Mouse (Mus musculus): ENCODE measurements at regions not wholly inside any gene's neighbourhood (a gene's known extent, or its start where the extent isn't known, plus 50 kb on each side); places are given as distances from the start of the nearest gene placed in this dataset.

- intact Hi-C loops (cut with DNase I), result no loop called here
- no peak for TF ChIP-seq CTCF (IDR thresholded peaks at IDR 0.05)
- Histone ChIP-seq H3K4me3 (no peak overlapping the region), H3K27ac (no peak overlapping the region)
- no peak for DNase-seq
Measured at GRCm38 (mm10) chr7:36829710-36830109, 131.8 kb downstream of the Tshz3 start.

DNA sequence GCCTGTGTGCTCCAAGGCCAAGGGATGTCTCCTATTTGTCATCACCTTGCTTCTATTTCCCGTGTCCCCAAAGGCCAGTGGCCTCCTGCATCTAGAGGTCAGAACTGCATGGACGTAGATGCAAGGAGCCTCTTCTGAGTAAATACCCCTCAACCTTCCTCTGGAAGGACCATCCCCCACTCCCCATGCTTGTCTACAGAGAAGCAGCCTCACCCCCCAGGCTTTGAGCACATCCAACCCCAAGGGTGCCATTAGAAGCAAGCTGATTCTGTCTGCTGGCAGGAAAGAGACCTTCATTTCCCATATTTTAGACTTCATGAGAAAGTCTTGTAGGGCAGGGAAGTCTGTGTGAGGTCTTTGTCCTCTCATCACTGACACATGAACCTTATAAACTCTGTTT lies 132.2 kb downstream of the Tshz3 start:
- Histone ChIP-seq H3K4me3 (no peak overlapping the region), H3K27ac (no peak overlapping the region)
- TF ChIP-seq CTCF (IDR thresholded peaks at IDR 0.05), result no peak
- intact Hi-C loops (cut with DNase I), result no loop called here
- DNase-seq, result no peak

GRCm38 (mm10) chr7:36848279-36848678 lies 150.4 kb downstream of the Tshz3 start:
- no peak for DNase-seq
- H3K4me3 ChIP-seq, result no peak overlapping the region
- TF ChIP-seq CTCF (IDR thresholded peaks at IDR 0.05), result no peak
- H3K27ac ChIP-seq, result no peak overlapping the region
- intact Hi-C loops (cut with DNase I), result no loop called here

DNA sequence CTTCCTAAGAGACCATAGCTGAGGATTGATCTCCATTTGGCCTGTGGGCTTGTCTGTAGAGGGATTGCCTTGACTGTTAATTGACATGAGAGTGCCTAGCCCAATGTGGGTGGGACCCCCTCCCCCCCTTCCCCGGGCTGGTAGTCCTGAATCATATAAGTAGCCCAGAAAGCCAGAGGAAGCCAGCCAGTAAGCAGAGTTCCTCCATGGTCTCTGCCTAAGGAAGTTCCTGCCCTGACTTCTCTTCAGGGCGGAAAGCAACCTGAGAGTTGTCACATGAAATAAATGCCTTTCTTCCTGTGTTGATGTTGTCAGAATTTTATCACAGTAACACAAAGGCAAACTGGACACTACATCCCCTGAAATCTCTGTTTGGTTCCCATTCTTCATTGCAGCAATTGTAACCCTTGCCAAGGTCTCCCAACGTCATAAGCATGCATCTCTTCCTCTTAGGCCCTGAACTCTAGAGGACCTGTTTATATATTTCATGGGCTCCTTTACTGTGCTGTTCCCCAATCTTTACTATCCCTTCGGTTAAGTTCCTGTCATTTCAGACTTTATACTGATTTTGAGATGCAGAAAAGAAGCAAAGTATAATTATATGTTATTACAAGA lies 153.5 kb downstream of the Tshz3 start:
- intact Hi-C loops (cut with DNase I), result no loop called here
- no peak for TF ChIP-seq CTCF (IDR thresholded peaks at IDR 0.05)
- no peak overlapping the region for H3K4me3 ChIP-seq
- no peak for DNase-seq
- H3K27ac ChIP-seq, result no peak overlapping the region

DNA sequence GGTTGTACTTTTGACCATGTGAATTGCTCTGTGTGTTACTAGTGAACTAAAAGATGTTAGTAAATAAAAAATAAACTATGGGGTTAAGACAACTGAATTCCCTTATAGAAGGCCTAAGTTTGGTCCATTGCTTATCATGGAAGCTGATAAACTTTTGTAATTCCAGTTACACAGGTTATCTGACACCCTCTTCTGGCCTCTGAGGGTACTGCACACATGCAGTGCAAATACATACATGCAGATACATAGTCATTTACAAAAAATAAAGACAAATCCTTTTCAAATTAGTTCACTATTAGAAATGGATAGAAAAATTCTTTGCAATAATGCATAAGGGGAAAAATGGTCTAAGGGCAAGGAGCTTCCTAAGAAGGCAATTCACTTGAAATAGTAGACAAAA lies 156.4 kb downstream of the Tshz3 start:
- Histone ChIP-seq H3K27ac (no peak overlapping the region), H3K4me3 (no peak overlapping the region)
- intact Hi-C loops (cut with DNase I), result no loop called here
- peak; percentile 25; the same call in 1 of the 2 replicates for TF ChIP-seq CTCF (IDR thresholded peaks at IDR 0.05)
- DNase-seq, result no peak

GRCm38 (mm10) chr7:36859428-36859827 lies 161.5 kb downstream of the Tshz3 start:
- Histone ChIP-seq H3K27ac (no peak overlapping the region), H3K4me3 (no peak overlapping the region)
- TF ChIP-seq CTCF (IDR thresholded peaks at IDR 0.05), result no peak
- intact Hi-C loops (cut with DNase I), result no loop called here
- no peak for DNase-seq

DNA sequence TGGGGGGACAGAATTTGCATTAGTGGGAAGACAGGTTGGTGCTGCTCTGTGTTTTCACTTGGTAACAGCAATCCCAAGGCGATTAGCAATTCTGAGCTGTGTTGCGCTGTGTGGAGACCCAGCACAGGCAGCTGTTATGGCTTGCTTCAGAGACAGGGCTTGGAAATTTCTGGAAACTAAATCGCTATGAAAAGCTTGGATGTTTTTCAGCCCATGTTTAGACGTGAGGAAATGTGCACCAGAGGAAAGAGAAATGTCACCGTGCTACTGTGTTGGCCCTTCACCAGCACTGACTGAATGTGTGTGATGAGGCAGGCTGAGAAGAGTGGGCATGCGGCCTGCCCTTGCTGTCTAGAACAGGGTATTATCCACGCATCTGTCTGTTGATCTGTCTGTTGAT lies 164.6 kb downstream of the Tshz3 start:
- H3K4me3 ChIP-seq, result no peak overlapping the region
- DNase-seq, result no peak
- intact Hi-C loops (cut with DNase I), result no loop called here
- H3K27ac ChIP-seq, result no peak overlapping the region
- no peak for TF ChIP-seq CTCF (IDR thresholded peaks at IDR 0.05)

DNA sequence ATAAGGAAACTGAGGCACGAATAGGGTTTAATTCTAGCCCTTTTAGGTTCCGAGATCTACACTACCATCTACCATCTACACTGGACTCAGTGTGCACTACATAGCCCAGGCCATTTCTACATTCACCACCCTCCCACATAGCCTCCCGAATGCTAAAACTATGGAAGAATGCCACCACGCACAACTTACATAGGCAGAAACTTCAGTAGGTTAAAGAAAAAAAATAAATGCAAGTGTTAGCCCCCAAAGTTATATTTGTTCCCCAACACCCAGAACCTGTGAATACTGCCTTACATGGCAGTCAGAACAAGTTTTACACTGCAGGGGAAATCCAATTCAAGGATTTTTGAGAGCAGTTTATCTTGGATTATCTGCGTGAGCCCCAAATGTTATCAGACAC lies 165.8 kb downstream of the Tshz3 start:
- DNase-seq, result no peak
- H3K4me3 ChIP-seq, result no peak overlapping the region
- intact Hi-C loops (cut with DNase I), result no loop called here
- H3K27ac ChIP-seq, result no peak overlapping the region
- no peak for TF ChIP-seq CTCF (IDR thresholded peaks at IDR 0.05)

DNA sequence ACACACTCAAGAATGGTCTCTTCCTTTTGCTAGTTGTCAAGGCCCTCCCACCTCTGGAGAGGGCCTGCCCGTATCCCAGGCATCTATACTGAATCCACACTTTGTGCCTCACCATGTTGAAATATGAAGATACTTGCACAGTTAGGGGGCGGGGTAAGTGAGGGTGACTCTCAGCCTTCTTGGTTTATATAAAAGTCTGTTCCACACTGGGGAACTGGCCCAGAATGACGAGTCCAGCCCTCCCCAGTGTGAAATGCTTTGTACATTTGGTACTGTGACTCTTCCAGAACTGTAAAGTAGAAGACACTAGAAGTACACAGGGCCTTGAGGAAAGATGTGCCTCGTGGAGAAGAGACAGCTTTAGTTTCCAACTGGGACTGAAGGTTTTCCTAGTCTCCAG lies 166.8 kb downstream of the Tshz3 start:
- Histone ChIP-seq H3K4me3 (no peak overlapping the region), H3K27ac (no peak overlapping the region)
- no peak for DNase-seq
- intact Hi-C loops (cut with DNase I), result no loop called here
- TF ChIP-seq CTCF (IDR thresholded peaks at IDR 0.05), result no peak

GRCm38 (mm10) chr7:36866602-36867001 lies 168.7 kb downstream of the Tshz3 start:
- intact Hi-C loops (cut with DNase I), result no loop called here
- no peak for DNase-seq
- H3K27ac ChIP-seq, result no peak overlapping the region
- TF ChIP-seq CTCF (IDR thresholded peaks at IDR 0.05), result no peak
- no peak overlapping the region for H3K4me3 ChIP-seq

DNA sequence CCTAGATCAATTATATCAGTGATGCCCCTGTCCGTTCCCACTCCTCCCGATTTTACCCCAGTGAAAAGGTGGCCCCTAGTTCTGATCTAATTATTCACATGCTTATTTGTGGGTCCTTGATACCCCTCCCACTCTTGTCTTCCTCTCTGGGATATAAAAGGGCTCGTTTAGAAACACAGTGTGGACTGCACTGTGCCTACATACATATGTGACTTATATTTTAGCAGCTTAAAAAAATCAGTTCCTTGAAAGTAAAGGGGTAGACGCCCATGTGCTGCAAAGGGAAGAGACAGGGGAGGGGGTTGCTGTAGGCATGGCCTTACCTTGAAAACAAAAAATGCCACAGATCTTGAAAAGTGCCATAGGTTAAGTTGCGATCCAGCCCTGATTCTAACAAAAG lies 176.1 kb downstream of the Tshz3 start:
- no peak overlapping the region for H3K4me3 ChIP-seq
- TF ChIP-seq CTCF (IDR thresholded peaks at IDR 0.05), result no peak
- intact Hi-C loops (cut with DNase I), result no loop called here
- DNase-seq, result no peak
- H3K27ac ChIP-seq, result no peak overlapping the region

GRCm38 (mm10) chr7:36877686-36878085 lies 179.8 kb downstream of the Tshz3 start:
- no peak for TF ChIP-seq CTCF (IDR thresholded peaks at IDR 0.05)
- H3K27ac ChIP-seq, result no peak overlapping the region
- H3K4me3 ChIP-seq, result no peak overlapping the region
- intact Hi-C loops (cut with DNase I), result no loop called here
- no peak for DNase-seq

DNA sequence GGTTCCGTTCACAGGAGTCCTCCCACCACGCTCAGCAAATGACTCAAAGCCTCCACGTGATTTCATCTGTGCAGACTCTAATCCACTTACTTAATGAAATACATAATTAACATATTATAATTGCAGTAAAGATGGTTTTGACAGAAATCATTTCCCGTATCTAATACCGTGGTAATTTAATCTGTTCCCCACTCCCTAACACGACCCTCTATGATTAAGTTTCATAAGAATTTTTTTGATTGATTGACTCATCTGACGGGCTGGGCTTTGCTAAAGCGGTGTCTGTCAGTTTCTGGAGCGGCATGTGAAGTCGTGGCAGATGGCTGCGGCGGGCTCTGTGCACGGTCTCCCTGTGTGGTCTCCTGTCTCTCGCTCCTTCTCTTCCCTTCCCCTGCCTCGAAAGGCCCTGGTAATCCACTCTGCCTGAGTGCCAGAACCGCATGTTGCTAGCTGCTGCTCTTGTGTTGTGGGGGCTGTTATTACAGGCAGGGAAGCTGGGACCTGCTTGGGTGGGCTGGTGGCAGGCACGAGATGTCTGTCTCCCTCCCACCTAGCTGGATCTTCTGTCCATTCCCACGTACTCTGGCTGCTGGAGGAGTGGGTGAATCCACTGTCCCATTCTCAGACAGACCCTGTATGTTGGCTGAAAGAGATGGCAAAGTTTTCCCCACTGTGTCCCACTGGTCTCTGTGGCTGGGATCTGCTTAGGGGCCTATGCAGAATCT lies 195.0 kb downstream of the Tshz3 start:
- Histone ChIP-seq H3K4me3 (no peak overlapping the region), H3K27ac (no peak overlapping the region)
- intact Hi-C loops (cut with DNase I), result no loop called here
- DNase-seq, result no peak
- no peak for TF ChIP-seq CTCF (IDR thresholded peaks at IDR 0.05)

DNA sequence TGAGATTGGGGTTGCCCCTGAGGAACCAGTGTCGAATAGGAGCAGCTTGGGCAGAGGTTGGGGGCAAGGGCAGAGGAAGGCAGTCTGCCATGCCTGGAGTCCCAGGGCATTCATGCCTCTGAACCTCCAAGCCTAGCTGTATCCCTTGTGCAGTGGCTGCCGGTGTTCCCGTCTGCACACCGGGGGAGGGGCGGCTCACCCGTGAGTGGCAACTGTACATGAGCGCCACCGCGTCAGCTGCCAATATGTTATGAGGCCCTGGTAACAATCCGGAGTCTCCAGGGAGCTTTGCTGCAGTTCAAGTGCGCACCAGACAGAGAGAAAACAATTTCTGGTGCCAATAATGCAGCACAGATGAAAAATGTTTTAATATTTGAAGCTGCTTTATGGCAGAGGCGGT lies 198.4 kb downstream of the Tshz3 start:
- H3K4me3 ChIP-seq, result no peak overlapping the region
- peak; percentile 25 for DNase-seq
- TF ChIP-seq CTCF (IDR thresholded peaks at IDR 0.05), result no peak
- intact Hi-C loops (cut with DNase I), result no loop called here
- H3K27ac ChIP-seq, result no peak overlapping the region

All from gastrocnemius, adult 2 months (tissue).